Mouse (Mus musculus): ENCODE data around the gene 4933415A04Rik. TPM values are rescaled to one million over a fixed set of nuclear protein-coding genes. Genes with fewer than 3 reads are reported as not detected.

Gene 4933415A04Rik
- 3.8 and 4.6 TPM in 2 replicates for polyA plus RNA-seq (2015; fragmentation: Nextera tagmentation; extraction: Ambion mirVana)

GRCm38 (mm10) chr11:43586324-43587090, at the start of gene 4933415A04Rik:
4933415A04Rik (plus strand) TSS chr11:43587040.
- H3K4me1 ChIP-seq (replicated peaks; ENCODE audit: insufficient read depth, low read length) = peaks cover 3% of the 10 kb centered on the region; the same call in 1 of the 2 replicates
- peaks cover 26% of the 10 kb centered on the region for H3K36me3 ChIP-seq (ENCODE audit: insufficient read depth, low read length)
- no peak within 1 kb of the TSS for H3K4me3 ChIP-seq (replicated peaks; ENCODE audit: low read depth, low read length)
- no peaks in the 10 kb centered on the region for H3K9me3 ChIP-seq (replicated peaks; ENCODE audit: low read length)
- H3K27ac ChIP-seq = no peak within 1 kb of the TSS
- no peaks in the 10 kb centered on the region for H3K27me3 ChIP-seq (ENCODE audit: insufficient read depth, low read length)
- WGBS = 70% methylated on average over 7 of the region's 7 CpGs
- H3K4me2 ChIP-seq (ENCODE audit: low read length) = no peak within 1 kb of the TSS
- H3K9ac ChIP-seq (ENCODE audit: low read depth, low read length) = no peak within 1 kb of the TSS
- peak; percentile 85 for TF ChIP-seq CTCF (IDR thresholded peaks at IDR 0.05; ENCODE audit: low read depth)
- DNase-seq (ENCODE audit: low spot score) (peak; percentile 85), ATAC-seq (replicated peaks; ENCODE audit: low FRiP score, low read depth) (peak; percentile 55; the same call in 1 of the 2 replicates)

GRCm38 (mm10) chr11:43537074-43537473, 49.8 kb upstream of the 4933415A04Rik start:
- 42% methylated on average over 6 of the region's 6 CpGs for WGBS
- Histone ChIP-seq H3K4me3 (replicated peaks; ENCODE audit: low read depth, low read length) (no peak overlapping the region), H3K36me3 (ENCODE audit: insufficient read depth, low read length) (no peaks in the 10 kb centered on the region), H3K27ac (peak overlapping the region; percentile 44; the same call in 1 of the 2 replicates), H3K4me1 (replicated peaks; ENCODE audit: insufficient read depth, low read length) (0 out of 2 replicates have a peak, but pooled peaks cover 14% of the 10 kb centered on the region), H3K4me2 (ENCODE audit: low read length) (no peak overlapping the region), H3K9ac (ENCODE audit: low read depth, low read length) (no peak overlapping the region), H3K9me3 (replicated peaks; ENCODE audit: low read length) (no peaks in the 10 kb centered on the region), H3K27me3 (ENCODE audit: insufficient read depth, low read length) (no peaks in the 10 kb centered on the region)
- ATAC-seq (replicated peaks; ENCODE audit: low FRiP score, low read depth) (peak; percentile 82), DNase-seq (ENCODE audit: low spot score) (peak; percentile 70)
- no peak for TF ChIP-seq CTCF (IDR thresholded peaks at IDR 0.05; ENCODE audit: low read depth)

- Histone ChIP-seq H3K27me3 (ENCODE audit: insufficient read depth, low read length) (no peaks in the 10 kb centered on the region), H3K9ac (ENCODE audit: low read depth, low read length) (no peak overlapping the region), H3K4me3 (replicated peaks; ENCODE audit: low read depth, low read length) (no peak overlapping the region), H3K36me3 (ENCODE audit: insufficient read depth, low read length) (no peaks in the 10 kb centered on the region), H3K9me3 (replicated peaks; ENCODE audit: low read length) (no peaks in the 10 kb centered on the region), H3K4me2 (ENCODE audit: low read length) (no peak overlapping the region), H3K27ac (no peak overlapping the region), H3K4me1 (replicated peaks; ENCODE audit: insufficient read depth, low read length) (0 out of 2 replicates have a peak, but pooled peaks cover 10% of the 10 kb centered on the region)
- TF ChIP-seq CTCF (IDR thresholded peaks at IDR 0.05; ENCODE audit: low read depth) = no peak
- ATAC-seq (replicated peaks; ENCODE audit: low FRiP score, low read depth) (no peak), DNase-seq (ENCODE audit: low spot score) (peak; percentile 63)
- 30% methylated on average over 6 of the region's 6 CpGs for WGBS
Measured at GRCm38 (mm10) chr11:43539863-43540262, 47.0 kb upstream of the 4933415A04Rik start.

- Histone ChIP-seq H3K27ac (no peak overlapping the region), H3K4me2 (ENCODE audit: low read length) (no peak overlapping the region), H3K4me3 (replicated peaks; ENCODE audit: low read depth, low read length) (no peak overlapping the region), H3K27me3 (ENCODE audit: insufficient read depth, low read length) (no peaks in the 10 kb centered on the region), H3K9me3 (replicated peaks; ENCODE audit: low read length) (no peaks in the 10 kb centered on the region), H3K4me1 (replicated peaks; ENCODE audit: insufficient read depth, low read length) (peaks cover 14% of the 10 kb centered on the region), H3K36me3 (ENCODE audit: insufficient read depth, low read length) (no peaks in the 10 kb centered on the region), H3K9ac (ENCODE audit: low read depth, low read length) (no peak overlapping the region)
- no peak for TF ChIP-seq CTCF (IDR thresholded peaks at IDR 0.05; ENCODE audit: low read depth)
- 89% methylated on average over 15 of the region's 15 CpGs for WGBS
- no peak for DNase-seq (ENCODE audit: low spot score)
- ATAC-seq (replicated peaks; ENCODE audit: low FRiP score, low read depth) = no peak
Measured at GRCm38 (mm10) chr11:43543711-43544466, 43.0 kb upstream of the 4933415A04Rik start.

GRCm38 (mm10) chr11:43544819-43545218, 42.0 kb upstream of the 4933415A04Rik start:
- H3K36me3 ChIP-seq (ENCODE audit: insufficient read depth, low read length) = no peaks in the 10 kb centered on the region
- TF ChIP-seq CTCF (IDR thresholded peaks at IDR 0.05; ENCODE audit: low read depth) = no peak
- H3K4me3 ChIP-seq (replicated peaks; ENCODE audit: low read depth, low read length) = no peak overlapping the region
- H3K27me3 ChIP-seq (ENCODE audit: insufficient read depth, low read length) = no peaks in the 10 kb centered on the region
- DNase-seq (ENCODE audit: low spot score) = no peak
- 80% methylated on average over 7 of the region's 7 CpGs for WGBS
- H3K9ac ChIP-seq (ENCODE audit: low read depth, low read length) = no peak overlapping the region
- no peak overlapping the region for H3K4me2 ChIP-seq (ENCODE audit: low read length)
- no peaks in the 10 kb centered on the region for H3K9me3 ChIP-seq (replicated peaks; ENCODE audit: low read length)
- peaks cover 24% of the 10 kb centered on the region for H3K4me1 ChIP-seq (replicated peaks; ENCODE audit: insufficient read depth, low read length)
- no peak overlapping the region for H3K27ac ChIP-seq
- no peak for ATAC-seq (replicated peaks; ENCODE audit: low FRiP score, low read depth)

GRCm38 (mm10) chr11:43545873-43546475, 40.9 kb upstream of the 4933415A04Rik start:
- no peak overlapping the region for H3K9ac ChIP-seq (ENCODE audit: low read depth, low read length)
- H3K27ac ChIP-seq = no peak overlapping the region
- WGBS = 57% methylated on average over 16 of the region's 16 CpGs
- no peaks in the 10 kb centered on the region for H3K9me3 ChIP-seq (replicated peaks; ENCODE audit: low read length)
- H3K36me3 ChIP-seq (ENCODE audit: insufficient read depth, low read length) = no peaks in the 10 kb centered on the region
- DNase-seq (ENCODE audit: low spot score) (no peak), ATAC-seq (replicated peaks; ENCODE audit: low FRiP score, low read depth) (peak; percentile 27; the same call in 1 of the 2 replicates)
- peaks cover 24% of the 10 kb centered on the region for H3K4me1 ChIP-seq (replicated peaks; ENCODE audit: insufficient read depth, low read length)
- no peak overlapping the region for H3K4me2 ChIP-seq (ENCODE audit: low read length)
- no peak overlapping the region for H3K4me3 ChIP-seq (replicated peaks; ENCODE audit: low read depth, low read length)
- H3K27me3 ChIP-seq (ENCODE audit: insufficient read depth, low read length) = no peaks in the 10 kb centered on the region
- TF ChIP-seq CTCF (IDR thresholded peaks at IDR 0.05; ENCODE audit: low read depth) = no peak

All from kidney, postnatal 0 days (tissue).